Mouse (Mus musculus): ENCODE data around the gene Calhm2.
"Not testable (repeated sequence)": the region's sequence is repeated elsewhere in the genome, so short reads cannot be mapped to it uniquely, and the experiment has no call there.

Gene Calhm2

GRCm38 (mm10) chr19:47149854-47150253 is 11.8 kb upstream of the Calhm2 start:
- no peak for DNase-seq

- DNase-seq = no peak
Measured at GRCm38 (mm10) chr19:47148267-47148847, 10.3 kb upstream of the Calhm2 start.

- DNase-seq = no peak
Measured at GRCm38 (mm10) chr19:47144154-47144553, 6.1 kb upstream of the Calhm2 start, which contains the start of gene Calhm1. Gene Calhm1, minus strand, starts transcription at chr19:47144254.

- no peak for DNase-seq
Measured at GRCm38 (mm10) chr19:47142438-47142837, 4.3 kb upstream of the Calhm2 start.

- not testable (repeated sequence) for DNase-seq
Measured at GRCm38 (mm10) chr19:47139611-47140010, 1.5 kb upstream of the Calhm2 start.

GRCm38 (mm10) chr19:47137051-47137581 is 978 bp downstream of the Calhm2 start:
- peak; percentile 33 for DNase-seq

- DNase-seq = no peak
Measured at GRCm38 (mm10) chr19:47136170-47136569, 1.9 kb downstream of the Calhm2 start.

GRCm38 (mm10) chr19:47135568-47135967 is 2.5 kb downstream of the Calhm2 start:
- DNase-seq = no peak

- DNase-seq = no peak
Measured at GRCm38 (mm10) chr19:47133161-47133560, 4.9 kb downstream of the Calhm2 start.

GRCm38 (mm10) chr19:47130551-47131125 is 7.5 kb downstream of the Calhm2 start:
- no peak for DNase-seq

GRCm38 (mm10) chr19:47128835-47129234 is 9.3 kb downstream of the Calhm2 start:
- no peak for DNase-seq

- no peak for DNase-seq
Measured at GRCm38 (mm10) chr19:47128164-47128563, 9.9 kb downstream of the Calhm2 start.

- DNase-seq = peak; percentile 54
Measured at GRCm38 (mm10) chr19:47122802-47123201, 15.3 kb downstream of the Calhm2 start.

GRCm38 (mm10) chr19:47121054-47121453 is 17.0 kb downstream of the Calhm2 start:
- peak; percentile 21 for DNase-seq

GRCm38 (mm10) chr19:47118634-47119033 is 19.5 kb downstream of the Calhm2 start:
- no peak for DNase-seq

- DNase-seq = no peak
Measured at GRCm38 (mm10) chr19:47104641-47105271, 33.3 kb downstream of the Calhm2 start.

GRCm38 (mm10) chr19:47101080-47101479 is 37.0 kb downstream of the Calhm2 start:
- no peak for DNase-seq

- DNase-seq = peak; percentile 96
Measured at GRCm38 (mm10) chr19:47090550-47091156, 47.4 kb downstream of the Calhm2 start, which contains the start of the genes Usmg5 and Pdcd11. Gene Usmg5, minus strand, starts transcription at chr19:47090647. Gene Pdcd11, plus strand, starts transcription at chr19:47090768.

- no peak for DNase-seq
Measured at GRCm38 (mm10) chr19:47089718-47090525, 48.2 kb downstream of the Calhm2 start.

- DNase-seq = no peak
Measured at GRCm38 (mm10) chr19:47088226-47088625, 49.9 kb downstream of the Calhm2 start.

GRCm38 (mm10) chr19:47067924-47068611 is 70.0 kb downstream of the Calhm2 start:
- peak; percentile 91 for DNase-seq
